ENCODE assay signal across 17 mouse cellular contexts in the genomic region with DNA sequence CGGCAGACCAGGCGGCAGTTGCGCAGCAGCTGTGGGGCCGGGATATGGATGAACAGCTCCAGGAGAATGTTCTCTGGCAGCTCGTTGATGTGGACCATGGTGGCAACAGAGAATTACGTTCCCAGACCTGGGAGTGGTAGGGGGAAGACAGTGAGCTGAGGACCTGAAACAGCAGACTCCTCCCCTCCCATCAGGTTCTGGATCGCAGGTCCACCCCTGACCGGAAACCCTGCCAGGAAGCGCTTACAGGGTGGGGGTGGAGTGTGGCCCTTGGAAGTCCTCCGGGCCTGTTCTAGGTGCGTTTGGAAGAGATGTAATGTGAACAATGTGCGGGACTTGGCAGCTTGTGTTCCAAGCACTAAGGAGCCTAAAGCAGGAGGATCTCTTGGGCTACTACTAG. TPM values are rescaled to one million over a fixed set of nuclear protein-coding genes. Genes with fewer than 3 reads are reported as not detected.
DNase-seq lines count a peak whose midpoint lies in the region; ATAC-seq and TF ChIP-seq lines count a peak whose summit lies in the region.
"Had no signal": no experiment of that assay in that cellular context is flagged by ENCODE, and none has a peak within 500 bp of the region (broad histone marks: within the 10 kb centered on the region; RNA-seq: fewer than 3 reads in every experiment).

No protein-coding gene starts in this region.

- intact Hi-C loops in gastrocnemius, adult 2 months (cut with DNase I): no loop called here
- intact Hi-C loops in gastrocnemius, postnatal 36 days (cut with DNase I): no loop called here

- TF ChIP-seq CTCF in gastrocnemius, adult 2 months (IDR thresholded peaks at IDR 0.05): no peak

- ATAC-seq in kidney, embryonic 15.5 days (replicated peaks; ENCODE audit: low FRiP score): 0 out of 2 replicates have a peak, but pooled peaks have one; percentile 2
- ATAC-seq in liver, embryonic 12.5 days: no peak
- no peak for ATAC-seq in forebrain, embryonic 11.5 days (replicated peaks; ENCODE audit: low FRiP score)
- ATAC-seq: Patski had no signal

- H3K9me3 ChIP-seq in kidney, embryonic 15.5 days (replicated peaks): no peaks in the 10 kb centered on the region
- no peaks in the 10 kb centered on the region for H3K9me3 ChIP-seq in liver, embryonic 12.5 days (replicated peaks)
- H3K9me3 ChIP-seq in forebrain, embryonic 11.5 days (ENCODE audit: control insufficient read depth, low read length): no peaks in the 10 kb centered on the region
- H3K9me3 ChIP-seq: embryonic facial prominence, embryonic 15.5 days had no signal

- peaks cover 32% of the 10 kb centered on the region for H3K4me1 ChIP-seq in kidney, embryonic 15.5 days
- peaks cover 37% of the 10 kb centered on the region for H3K4me1 ChIP-seq in liver, embryonic 12.5 days
- 0 out of 2 replicates have a peak, but pooled peaks cover 2% of the 10 kb centered on the region for H3K4me1 ChIP-seq in forebrain, embryonic 11.5 days (replicated peaks; ENCODE audit: control insufficient read depth, insufficient read depth, low read length)

- H3K9ac ChIP-seq in kidney, embryonic 15.5 days: no peak overlapping the region
- H3K9ac ChIP-seq in liver, embryonic 12.5 days: peak overlapping the region; percentile 25; the same call in 1 of the 2 replicates
- H3K9ac ChIP-seq in forebrain, embryonic 11.5 days (ENCODE audit: low read length): no peak overlapping the region
- H3K9ac ChIP-seq: embryonic facial prominence, embryonic 15.5 days; hindbrain, embryonic 14.5 days; liver, embryonic 14.5 days had no signal

- H3K4me2 ChIP-seq in kidney, embryonic 15.5 days: peak overlapping the region; percentile 97
- H3K4me2 ChIP-seq in liver, embryonic 12.5 days: peak overlapping the region; percentile 97
- no peak overlapping the region for H3K4me2 ChIP-seq in forebrain, embryonic 11.5 days (ENCODE audit: low read depth, low read length, severe bottlenecking)
- H3K4me2 ChIP-seq: embryonic facial prominence, embryonic 15.5 days; hindbrain, embryonic 14.5 days had no signal

- no peak overlapping the region; the same call in 1 of the 2 replicates for H3K4me3 ChIP-seq in gastrocnemius, adult 2 months
- H3K4me3 ChIP-seq in kidney, embryonic 15.5 days (replicated peaks): no peak overlapping the region
- H3K4me3 ChIP-seq in liver, embryonic 12.5 days: no peak overlapping the region
- no peak overlapping the region for H3K4me3 ChIP-seq in forebrain, embryonic 11.5 days (ENCODE audit: low read depth, low read length)
- H3K4me3 ChIP-seq: embryonic facial prominence, embryonic 15.5 days had no signal

- DNase-seq in gastrocnemius, adult 2 months: no peak
- no peak for DNase-seq in gastrocnemius, postnatal 36 days
- DNase-seq in kidney, postnatal 10 days: no peak
- peak; percentile 72 for DNase-seq in ES-CJ7 (ENCODE audit: low read depth, low spot score)
- no peak for DNase-seq in forebrain, embryonic 11.5 days (ENCODE audit: low spot score)
- DNase-seq in layer of hippocampus, adult 9-10 months (ENCODE audit: low spot score): no peak
- DNase-seq: adrenal gland, adult 8-10 months; cerebellum, postnatal 36 days had no signal

- WGBS in kidney, embryonic 15.5 days: 29% methylated on average over 12 of the region's 12 CpGs
- WGBS in liver, embryonic 12.5 days (ENCODE audit: insufficient replicate concordance): 30% methylated on average over 12 of the region's 12 CpGs
- 77% methylated on average over 12 of the region's 12 CpGs for WGBS in forebrain, embryonic 11.5 days

- peaks cover 29% of the 10 kb centered on the region for H3K36me3 ChIP-seq in kidney, embryonic 15.5 days
- peaks cover 27% of the 10 kb centered on the region for H3K36me3 ChIP-seq in liver, embryonic 12.5 days
- peaks cover 5% of the 10 kb centered on the region; the same call in 1 of the 2 replicates for H3K36me3 ChIP-seq in forebrain, embryonic 11.5 days (ENCODE audit: control insufficient read depth, insufficient read depth, low read length)

- peak overlapping the region; percentile 100 for H3K27ac ChIP-seq in gastrocnemius, adult 2 months
- peak overlapping the region; percentile 89 for H3K27ac ChIP-seq in kidney, embryonic 15.5 days
- H3K27ac ChIP-seq in liver, embryonic 12.5 days: no peak overlapping the region
- H3K27ac ChIP-seq in forebrain, embryonic 11.5 days (ENCODE audit: low read depth, low read length): no peak overlapping the region
- H3K27ac ChIP-seq: embryonic facial prominence, embryonic 15.5 days; hindbrain, embryonic 14.5 days; liver, embryonic 14.5 days had no signal

- 0 out of 2 replicates have a peak, but pooled peaks cover 6% of the 10 kb centered on the region for H3K27me3 ChIP-seq in kidney, embryonic 15.5 days
- no peaks in the 10 kb centered on the region for H3K27me3 ChIP-seq in liver, embryonic 12.5 days (replicated peaks)
- H3K27me3 ChIP-seq in forebrain, embryonic 11.5 days (ENCODE audit: control insufficient read depth, insufficient read depth, low read length): no peaks in the 10 kb centered on the region
- H3K27me3 ChIP-seq: embryonic facial prominence, embryonic 15.5 days; Patski had no signal

RNA-seq across cellular contexts. Expression of gene Fbxo6, which starts 2.4 kb away (rescaled TPM):
- 10 to 100 TPM; 36.8 to 46.4 TPM for total RNA-seq in gastrocnemius, adult 2 months (2021)
- total RNA-seq in gastrocnemius, postnatal 36 days (2021): 10 to 100 TPM; 32.7 to 33.5 TPM
- 15.5 and 19.9 TPM in 2 replicates for polyA plus RNA-seq in kidney, embryonic 15.5 days (2015; fragmentation: Nextera tagmentation; extraction: Ambion mirVana)
- polyA plus RNA-seq in liver, embryonic 12.5 days (2016; fragmentation: Nextera tagmentation; extraction: Ambion mirVana): 20.5 and 28.7 TPM in 2 replicates
- 10.2 and 13.6 TPM in 2 replicates for polyA plus RNA-seq in forebrain, embryonic 11.5 days (2014; fragmentation: Nextera tagmentation; extraction: Ambion mirVana)

RNA-seq across cellular contexts. Expression of gene Fbxo44, which starts 10.7 kb away (rescaled TPM):
- 1 to 10 TPM; 7.5 to 9.7 TPM for total RNA-seq in gastrocnemius, adult 2 months (2021)
- 1 to 10 TPM; 6.3 to 9.1 TPM for total RNA-seq in gastrocnemius, postnatal 36 days (2021)
- 11.8 and 13.6 TPM in 2 replicates for polyA plus RNA-seq in kidney, embryonic 15.5 days (2015; fragmentation: Nextera tagmentation; extraction: Ambion mirVana)
- polyA plus RNA-seq in liver, embryonic 12.5 days (2016; fragmentation: Nextera tagmentation; extraction: Ambion mirVana): 1.6 and 1.7 TPM in 2 replicates
- polyA plus RNA-seq in forebrain, embryonic 11.5 days (2014; fragmentation: Nextera tagmentation; extraction: Ambion mirVana): 44.9 and 45.0 TPM in 2 replicates

RNA-seq across cellular contexts. Expression of gene Fbxo2, which starts 10.9 kb away (rescaled TPM):
- under 1 TPM in 1 of 2 experiments, not detected in 1; 0.43 TPM for total RNA-seq in gastrocnemius, adult 2 months (2021)
- total RNA-seq in gastrocnemius, postnatal 36 days (2021): not detected
- 1.7 and 2.1 TPM in 2 replicates for polyA plus RNA-seq in kidney, embryonic 15.5 days (2015; fragmentation: Nextera tagmentation; extraction: Ambion mirVana)
- polyA plus RNA-seq in liver, embryonic 12.5 days (2016; fragmentation: Nextera tagmentation; extraction: Ambion mirVana): 0.43 and 0.50 TPM in 2 replicates
- 0.87 and 0.91 TPM in 2 replicates for polyA plus RNA-seq in forebrain, embryonic 11.5 days (2014; fragmentation: Nextera tagmentation; extraction: Ambion mirVana)
- total RNA-seq: gastrocnemius, postnatal 4 days; megakaryocyte-erythroid progenitor cell, adult 5-6 weeks; neutrophil, adult 5-6 weeks had no signal

RNA-seq across cellular contexts. Expression of gene Draxin, which starts 19.0 kb away (rescaled TPM):
- under 1 TPM in 1 of 2 experiments, not detected in 1; 0.03 TPM for total RNA-seq in gastrocnemius, adult 2 months (2021)
- under 1 TPM in 1 of 2 experiments, not detected in 1; 0.10 TPM for total RNA-seq in gastrocnemius, postnatal 36 days (2021)
- 0.46 and 0.62 TPM in 2 replicates for polyA plus RNA-seq in kidney, embryonic 15.5 days (2015; fragmentation: Nextera tagmentation; extraction: Ambion mirVana)
- 0.08 TPM in 2 replicates for polyA plus RNA-seq in liver, embryonic 12.5 days (2016; fragmentation: Nextera tagmentation; extraction: Ambion mirVana)
- polyA plus RNA-seq in forebrain, embryonic 11.5 days (2014; fragmentation: Nextera tagmentation; extraction: Ambion mirVana): 3.8 and 5.0 TPM in 2 replicates
- total RNA-seq: megakaryocyte-erythroid progenitor cell, adult 5-6 weeks had no signal

RNA-seq across cellular contexts. Expression of gene Mad2l2, which starts 19.4 kb away (rescaled TPM):
- total RNA-seq in gastrocnemius, adult 2 months (2021): 10 to 100 TPM; 10.3 to 18.0 TPM
- 10 to 100 TPM; 10.9 to 12.6 TPM for total RNA-seq in gastrocnemius, postnatal 36 days (2021)
- 65.5 and 69.8 TPM in 2 replicates for polyA plus RNA-seq in kidney, embryonic 15.5 days (2015; fragmentation: Nextera tagmentation; extraction: Ambion mirVana)
- 24.2 and 25.5 TPM in 2 replicates for polyA plus RNA-seq in liver, embryonic 12.5 days (2016; fragmentation: Nextera tagmentation; extraction: Ambion mirVana)
- 68.5 and 75.0 TPM in 2 replicates for polyA plus RNA-seq in forebrain, embryonic 11.5 days (2014; fragmentation: Nextera tagmentation; extraction: Ambion mirVana)

Comparison
In these comparisons a context has a peak if more than half of its experiments do, and no peak if none do; other contexts are left out.
1. H3K27ac ChIP-seq: peak in gastrocnemius, adult 2 months (single experiment) and kidney, embryonic 15.5 days (single experiment); none in liver, embryonic 12.5 days (single experiment) and forebrain, embryonic 11.5 days (single experiment).